8 mouse cellular contexts compared by ENCODE assay signal in the genomic region with DNA sequence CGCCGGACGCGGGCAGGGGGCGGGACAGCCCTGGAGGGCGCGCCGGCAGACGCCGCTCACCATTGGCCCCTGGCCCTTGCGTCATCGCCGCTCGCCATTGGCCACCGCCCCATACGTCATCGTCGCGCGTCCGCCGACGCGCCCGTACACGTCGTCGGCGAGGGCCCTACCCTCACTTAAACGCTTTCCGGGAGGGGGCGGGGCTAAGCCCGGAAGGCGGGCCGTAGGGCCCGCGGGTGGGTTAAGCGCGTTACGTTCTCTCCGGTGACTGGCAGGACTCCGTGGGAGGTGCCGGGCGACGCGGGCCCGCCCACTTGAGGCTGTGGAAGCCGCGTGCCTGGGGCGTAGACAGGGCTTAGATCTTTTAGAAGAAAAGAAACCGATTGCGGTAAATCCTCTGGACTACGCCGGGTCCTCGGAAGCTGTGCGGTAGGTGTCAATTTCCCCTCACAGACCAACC. TPM values are rescaled to one million over a fixed set of nuclear protein-coding genes. Genes with fewer than 3 reads are reported as not detected.
DNase-seq lines count a peak whose midpoint lies in the region; ATAC-seq and TF ChIP-seq lines count a peak whose summit lies in the region.

No protein-coding gene starts in this region.

- H3K27me3 ChIP-seq in C2C12 (ENCODE audit: control insufficient read depth, insufficient read depth, insufficient read length) (no peaks in the 10 kb centered on the region), myocyte (ENCODE audit: control insufficient read depth, insufficient read depth, insufficient read length) (no peaks in the 10 kb centered on the region)
- no peaks in the 10 kb centered on the region for H3K27me3 ChIP-seq in erythroblast, embryonic 14.5 days (ENCODE audit: control insufficient read depth)
- H3K27me3 ChIP-seq in heart, embryonic 11.5 days (ENCODE audit: control insufficient read depth, insufficient read depth, low read length): no peaks in the 10 kb centered on the region
- H3K27me3 ChIP-seq in kidney, embryonic 16.5 days (ENCODE audit: insufficient read depth, low read length): no peaks in the 10 kb centered on the region
- H3K27me3 ChIP-seq in liver, adult 2 months (ENCODE audit: control insufficient read depth, insufficient read depth, low read length): no peaks in the 10 kb centered on the region
- no peaks in the 10 kb centered on the region for H3K27me3 ChIP-seq in splenic B cell, adult 2 months (ENCODE audit: control insufficient read depth, insufficient read depth, low read length, poor library complexity, severe bottlenecking)

- peak; percentile 97 for ATAC-seq in heart, embryonic 11.5 days (replicated peaks; ENCODE audit: insufficient number of reproducible peaks, low FRiP score, low TSS enrichment)
- peak; percentile 98 for ATAC-seq in kidney, embryonic 16.5 days (ENCODE audit: low FRiP score, low TSS enrichment)

- H3K36me3 ChIP-seq in C2C12 (ENCODE audit: control insufficient read depth, insufficient read depth) (peaks cover 48% of the 10 kb centered on the region), myocyte (ENCODE audit: control insufficient read depth, insufficient read depth) (peaks cover 6% of the 10 kb centered on the region)
- H3K36me3 ChIP-seq in erythroblast, embryonic 14.5 days (ENCODE audit: control insufficient read depth): peaks cover 75% of the 10 kb centered on the region
- H3K36me3 ChIP-seq in heart, embryonic 11.5 days (ENCODE audit: control insufficient read depth, insufficient read depth, low read length): peaks cover 25% of the 10 kb centered on the region
- H3K36me3 ChIP-seq in kidney, embryonic 16.5 days (ENCODE audit: insufficient read depth, low read length): peaks cover 39% of the 10 kb centered on the region
- H3K36me3 ChIP-seq in liver, adult 2 months (ENCODE audit: control insufficient read depth, insufficient read depth, low read length): 0 out of 2 replicates have a peak, but pooled peaks cover under 1% of the 10 kb centered on the region
- H3K36me3 ChIP-seq in splenic B cell, adult 2 months (ENCODE audit: control insufficient read depth, insufficient read depth, low read length, poor library complexity, severe bottlenecking): peaks cover 7% of the 10 kb centered on the region; the same call in 1 of the 2 replicates

- peak overlapping the region; percentile 86 for H3K9ac ChIP-seq in heart, embryonic 11.5 days (ENCODE audit: low read depth, low read length)
- H3K9ac ChIP-seq in kidney, embryonic 16.5 days (replicated peaks; ENCODE audit: low read length): peak overlapping the region; percentile 85
- H3K9ac ChIP-seq in liver, adult 2 months (ENCODE audit: low read depth, low read length): peak overlapping the region; percentile 76

- TF ChIP-seq POLR2A in brain, embryonic 14.5 days (IDR thresholded peaks at IDR 0.05; ENCODE audit: borderline replicate concordance, extremely low read depth, insufficient read depth, insufficient read length, poor library complexity, severe bottlenecking): peak; percentile 55; the same call in 1 of the 2 replicates
- 0 out of 2 replicates have a peak, but pooled peaks have one; percentile 14 for TF ChIP-seq POLR2A in liver, adult 2 months (IDR thresholded peaks at IDR 0.05; ENCODE audit: extremely low read depth, insufficient read depth, low read length)
- peak; percentile 52 for TF ChIP-seq POLR2A in myocyte (IDR thresholded peaks at IDR 0.05; ENCODE audit: insufficient read length, low read depth)

- DNase-seq in brain, embryonic 14.5 days (ENCODE audit: low read depth): peak; percentile 99
- DNase-seq in liver, adult 2 months (ENCODE audit: extremely low read depth, low read depth, low spot score): peak; percentile 90
- peak; percentile 100 for DNase-seq in splenic B cell, adult 2 months (ENCODE audit: low read depth, low spot score)

- peaks cover 86% of the 10 kb centered on the region for H3K79me2 ChIP-seq in C2C12 (ENCODE audit: control insufficient read depth, insufficient read depth)
- H3K79me2 ChIP-seq in liver, adult 2 months (ENCODE audit: control insufficient read depth, insufficient read depth, low read length): peaks cover 29% of the 10 kb centered on the region
- H3K79me2 ChIP-seq in myocyte (ENCODE audit: control insufficient read depth, insufficient read depth): peaks cover 44% of the 10 kb centered on the region

- H3ac ChIP-seq in C2C12 (ENCODE audit: control insufficient read depth, insufficient read length, low read depth): peak overlapping the region; percentile 68
- H3ac ChIP-seq in myocyte (ENCODE audit: control insufficient read depth, insufficient read length): peak overlapping the region; percentile 71

- no peak for TF ChIP-seq CTCF in C2C12 (IDR thresholded peaks at IDR 0.05; ENCODE audit: control insufficient read depth, insufficient read depth, insufficient read length)
- no peak for TF ChIP-seq CTCF in brain, embryonic 14.5 days (IDR thresholded peaks at IDR 0.05; ENCODE audit: borderline replicate concordance, extremely low read depth, insufficient read depth, insufficient read length)
- TF ChIP-seq CTCF in liver, adult 2 months (IDR thresholded peaks at IDR 0.05; ENCODE audit: low read depth, low read length): no peak

- under 1% methylated on average over 52 of the region's 56 CpGs for WGBS in heart, embryonic 11.5 days (ENCODE audit: insufficient replicate concordance)
- WGBS in kidney, embryonic 16.5 days: under 1% methylated on average over 49 of the region's 56 CpGs
- under 1% methylated on average over 53 of the region's 56 CpGs for WGBS in liver, adult 2 months

- peaks cover 59% of the 10 kb centered on the region for H3K4me1 ChIP-seq in erythroblast, embryonic 14.5 days (ENCODE audit: control insufficient read depth)
- H3K4me1 ChIP-seq in heart, embryonic 11.5 days (ENCODE audit: control insufficient read depth, insufficient read depth, low read length): peaks cover 20% of the 10 kb centered on the region
- peaks cover 20% of the 10 kb centered on the region for H3K4me1 ChIP-seq in kidney, embryonic 16.5 days (ENCODE audit: insufficient read depth, low read length)
- H3K4me1 ChIP-seq in liver, adult 2 months (ENCODE audit: control insufficient read depth, insufficient read depth, low read length): peaks cover 31% of the 10 kb centered on the region

- H3K9me3 ChIP-seq in erythroblast, embryonic 14.5 days (ENCODE audit: control insufficient read depth, low read length): no peaks in the 10 kb centered on the region
- H3K9me3 ChIP-seq in heart, embryonic 11.5 days (replicated peaks; ENCODE audit: control insufficient read depth, low read length): no peaks in the 10 kb centered on the region
- H3K9me3 ChIP-seq in kidney, embryonic 16.5 days (ENCODE audit: low read length): no peaks in the 10 kb centered on the region

- peak overlapping the region; percentile 46 for H3K27ac ChIP-seq in heart, embryonic 11.5 days (ENCODE audit: low read depth, low read length)
- peak overlapping the region; percentile 76 for H3K27ac ChIP-seq in kidney, embryonic 16.5 days (ENCODE audit: low read length)
- peak overlapping the region; percentile 87 for H3K27ac ChIP-seq in liver, adult 2 months (replicated peaks; ENCODE audit: insufficient read depth, low read depth, low read length)

- H3K4me3 ChIP-seq in C2C12 (ENCODE audit: insufficient read depth, poor library complexity, severe bottlenecking) (peak overlapping the region; percentile 66), myocyte (peak overlapping the region; percentile 50)
- peak overlapping the region; percentile 98 for H3K4me3 ChIP-seq in erythroblast, embryonic 14.5 days (replicated peaks)
- peak overlapping the region; percentile 94 for H3K4me3 ChIP-seq in heart, embryonic 11.5 days (ENCODE audit: low read depth, low read length)
- H3K4me3 ChIP-seq in kidney, embryonic 16.5 days (ENCODE audit: low read length): peak overlapping the region; percentile 94
- peak overlapping the region; percentile 72 for H3K4me3 ChIP-seq in liver, adult 2 months (ENCODE audit: insufficient read depth, low read depth, low read length)

- H3K79me3 ChIP-seq in C2C12 (ENCODE audit: low read depth): peaks cover 35% of the 10 kb centered on the region

- peak overlapping the region; percentile 70 for H3K4me2 ChIP-seq in heart, embryonic 11.5 days
- peak overlapping the region; percentile 69 for H3K4me2 ChIP-seq in kidney, embryonic 16.5 days (replicated peaks; ENCODE audit: low read depth, low read length)
- peak overlapping the region; percentile 74 for H3K4me2 ChIP-seq in myocyte (ENCODE audit: low read depth)

RNA-seq across cellular contexts. Expression of gene Slc35e1, which starts 0.2 kb away (rescaled TPM):
- polyA plus RNA-seq in C2C12 (2012; fragmentation: generic; extraction: Trizol) (27.5 TPM), myocyte (2012; fragmentation: generic; extraction: Trizol) (25.9 TPM)
- 41.3 and 43.8 TPM in 2 replicates for polyA plus RNA-seq in brain, embryonic 14.5 days (2012; rRNA removed)
- 0.29 and 0.33 TPM in 2 replicates for polyA plus RNA-seq in erythroblast, embryonic 14.5 days (2012)
- polyA plus RNA-seq in heart, embryonic 11.5 days (2014; fragmentation: Nextera tagmentation; extraction: Ambion mirVana): 12.2 and 12.6 TPM in 2 replicates
- polyA plus RNA-seq in kidney, embryonic 16.5 days (2015; fragmentation: Nextera tagmentation; extraction: Ambion mirVana): 8.0 and 10.1 TPM in 2 replicates
- total RNA-seq in liver, adult 2 months (2014; rRNA removed): 20.0 and 26.5 TPM in 2 replicates
- 55.6 and 59.8 TPM in 2 replicates for polyA plus RNA-seq in liver, adult 2 months (2012; rRNA removed)

RNA-seq across cellular contexts. Expression of gene Cherp, which starts 17.6 kb away (rescaled TPM):
- polyA plus RNA-seq in C2C12 (2012; fragmentation: generic; extraction: Trizol) (56.9 TPM), myocyte (2012; fragmentation: generic; extraction: Trizol) (39.9 TPM)
- 68.3 and 85.0 TPM in 2 replicates for polyA plus RNA-seq in brain, embryonic 14.5 days (2012; rRNA removed)
- 13.3 and 16.8 TPM in 2 replicates for polyA plus RNA-seq in erythroblast, embryonic 14.5 days (2012)
- 42.2 and 44.5 TPM in 2 replicates for polyA plus RNA-seq in heart, embryonic 11.5 days (2014; fragmentation: Nextera tagmentation; extraction: Ambion mirVana)
- 64.6 and 87.9 TPM in 2 replicates for polyA plus RNA-seq in kidney, embryonic 16.5 days (2015; fragmentation: Nextera tagmentation; extraction: Ambion mirVana)
- total RNA-seq in liver, adult 2 months (2014; rRNA removed): 5.3 and 6.7 TPM in 2 replicates
- polyA plus RNA-seq in liver, adult 2 months (2012; rRNA removed): 16.2 and 22.7 TPM in 2 replicates

RNA-seq across cellular contexts. Expression of gene 1700030K09Rik, which starts 49.0 kb away (rescaled TPM):
- polyA plus RNA-seq in C2C12 (2012; fragmentation: generic; extraction: Trizol): 5.9 TPM
- polyA plus RNA-seq in brain, embryonic 14.5 days (2012; rRNA removed): 17.3 and 18.7 TPM in 2 replicates
- polyA plus RNA-seq in erythroblast, embryonic 14.5 days (2012): 0.05 and 0.08 TPM in 2 replicates
- 9.2 and 10.3 TPM in 2 replicates for polyA plus RNA-seq in heart, embryonic 11.5 days (2014; fragmentation: Nextera tagmentation; extraction: Ambion mirVana)
- 17.9 and 19.1 TPM in 2 replicates for polyA plus RNA-seq in kidney, embryonic 16.5 days (2015; fragmentation: Nextera tagmentation; extraction: Ambion mirVana)
- total RNA-seq in liver, adult 2 months (2014; rRNA removed): 1.8 and 2.1 TPM in 2 replicates
- 2.5 and 3.6 TPM in 2 replicates for polyA plus RNA-seq in liver, adult 2 months (2012; rRNA removed)
- 7.3 TPM for polyA plus RNA-seq in myocyte (2012; fragmentation: generic; extraction: Trizol)

RNA-seq across cellular contexts. Expression of gene Calr3, which starts 49.0 kb away (rescaled TPM):
- polyA plus RNA-seq in C2C12 (2012; fragmentation: generic; extraction: Trizol): 1.6 TPM
- polyA plus RNA-seq in brain, embryonic 14.5 days (2012; rRNA removed): 0.42 and 0.43 TPM in 2 replicates
- not detected in 2 replicates for polyA plus RNA-seq in erythroblast, embryonic 14.5 days (2012)
- 0.82 and 1.2 TPM in 2 replicates for polyA plus RNA-seq in heart, embryonic 11.5 days (2014; fragmentation: Nextera tagmentation; extraction: Ambion mirVana)
- polyA plus RNA-seq in kidney, embryonic 16.5 days (2015; fragmentation: Nextera tagmentation; extraction: Ambion mirVana): 2.0 and 2.1 TPM in 2 replicates
- total RNA-seq in liver, adult 2 months (2014; rRNA removed): 2.2 and 3.1 TPM in 2 replicates
- polyA plus RNA-seq in liver, adult 2 months (2012; rRNA removed): 0.54 TPM in 2 replicates
- 0.38 TPM for polyA plus RNA-seq in myocyte (2012; fragmentation: generic; extraction: Trizol)

RNA-seq across cellular contexts. Expression of gene Med26, which starts 55.4 kb away (rescaled TPM):
- polyA plus RNA-seq in C2C12 (2012; fragmentation: generic; extraction: Trizol) (7.8 TPM), myocyte (2012; fragmentation: generic; extraction: Trizol) (7.6 TPM)
- 16.5 and 18.6 TPM in 2 replicates for polyA plus RNA-seq in brain, embryonic 14.5 days (2012; rRNA removed)
- polyA plus RNA-seq in erythroblast, embryonic 14.5 days (2012): 3.0 and 3.1 TPM in 2 replicates
- polyA plus RNA-seq in heart, embryonic 11.5 days (2014; fragmentation: Nextera tagmentation; extraction: Ambion mirVana): 8.5 and 9.0 TPM in 2 replicates
- 18.7 and 18.9 TPM in 2 replicates for polyA plus RNA-seq in kidney, embryonic 16.5 days (2015; fragmentation: Nextera tagmentation; extraction: Ambion mirVana)
- total RNA-seq in liver, adult 2 months (2014; rRNA removed): 1.3 and 1.8 TPM in 2 replicates
- 4.4 and 6.0 TPM in 2 replicates for polyA plus RNA-seq in liver, adult 2 months (2012; rRNA removed)

Comparison
In these comparisons a context has a peak if more than half of its experiments do, and no peak if none do; other contexts are left out.
1. Peak in every context shown above with its lines: DNase-seq, ATAC-seq, H3K4me3 ChIP-seq and H3K27ac ChIP-seq.